Mouse (Mus musculus): ENCODE measurements at regions not wholly inside any gene's neighbourhood (a gene's known extent, or its start where the extent isn't known, plus 50 kb on each side); places are given as distances from the start of the nearest gene placed in this dataset.

DNA sequence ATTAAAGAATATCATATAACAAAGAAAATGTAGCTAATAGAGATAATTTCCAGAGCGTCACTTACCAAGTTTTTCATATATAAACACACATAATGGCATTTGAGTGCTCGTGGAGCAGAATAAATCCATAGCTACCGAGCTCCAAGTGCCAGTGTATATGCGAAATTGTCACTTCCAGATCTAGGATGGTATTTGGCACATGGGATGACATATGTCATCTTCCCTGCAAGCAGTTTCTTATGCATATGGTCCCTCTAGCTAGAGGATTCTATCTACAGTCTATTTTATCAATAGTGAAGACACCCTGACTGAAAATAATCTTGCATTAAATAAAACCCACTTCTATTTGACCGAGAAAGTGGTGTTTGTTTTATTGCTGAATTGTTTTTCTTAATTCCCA, 109.6 kb upstream of the Cdh6 start:
- 86% methylated on average over 5 of the region's 5 CpGs for WGBS

DNA sequence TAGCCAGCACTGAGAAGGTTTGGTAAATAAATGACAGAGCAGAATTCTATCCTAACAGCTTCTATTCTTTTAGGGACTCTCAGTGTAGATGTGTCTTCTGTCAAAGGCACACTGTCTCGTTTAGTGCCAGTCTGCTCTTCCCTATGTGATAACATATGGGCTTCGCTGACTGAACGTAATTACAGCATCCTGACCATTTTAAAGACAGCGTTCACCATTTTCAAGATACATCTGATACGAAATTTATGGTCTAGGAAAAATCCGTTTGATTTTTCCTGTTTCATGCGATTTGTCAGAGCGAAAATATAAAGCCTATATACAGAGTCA, 103.4 kb upstream of the Cdh6 start:
- Histone ChIP-seq H3K4me3 (no peak overlapping the region), H3K27ac (no peak overlapping the region), H3K4me1 (no peaks in the 10 kb centered on the region), H3K27me3 (ENCODE audit: low read depth, poor library complexity, severe bottlenecking) (no peaks in the 10 kb centered on the region), H3K9me3 (replicated peaks) (no peaks in the 10 kb centered on the region), H3K36me3 (no peaks in the 10 kb centered on the region)
- WGBS: 88% methylated on average over 8 of the region's 8 CpGs
- DNase-seq (ENCODE audit: low spot score): no peak

More for the DNA sequence above, 109.6 kb upstream of the Cdh6 start:
- Histone ChIP-seq H3K27me3 (ENCODE audit: low read depth, poor library complexity, severe bottlenecking) (no peaks in the 10 kb centered on the region), H3K9me3 (replicated peaks) (no peaks in the 10 kb centered on the region), H3K27ac (no peak overlapping the region), H3K4me1 (peaks cover 8% of the 10 kb centered on the region; the same call in 1 of the 2 replicates), H3K36me3 (no peaks in the 10 kb centered on the region), H3K4me3 (no peak overlapping the region)
- DNase-seq (ENCODE audit: low spot score): no peak

DNA sequence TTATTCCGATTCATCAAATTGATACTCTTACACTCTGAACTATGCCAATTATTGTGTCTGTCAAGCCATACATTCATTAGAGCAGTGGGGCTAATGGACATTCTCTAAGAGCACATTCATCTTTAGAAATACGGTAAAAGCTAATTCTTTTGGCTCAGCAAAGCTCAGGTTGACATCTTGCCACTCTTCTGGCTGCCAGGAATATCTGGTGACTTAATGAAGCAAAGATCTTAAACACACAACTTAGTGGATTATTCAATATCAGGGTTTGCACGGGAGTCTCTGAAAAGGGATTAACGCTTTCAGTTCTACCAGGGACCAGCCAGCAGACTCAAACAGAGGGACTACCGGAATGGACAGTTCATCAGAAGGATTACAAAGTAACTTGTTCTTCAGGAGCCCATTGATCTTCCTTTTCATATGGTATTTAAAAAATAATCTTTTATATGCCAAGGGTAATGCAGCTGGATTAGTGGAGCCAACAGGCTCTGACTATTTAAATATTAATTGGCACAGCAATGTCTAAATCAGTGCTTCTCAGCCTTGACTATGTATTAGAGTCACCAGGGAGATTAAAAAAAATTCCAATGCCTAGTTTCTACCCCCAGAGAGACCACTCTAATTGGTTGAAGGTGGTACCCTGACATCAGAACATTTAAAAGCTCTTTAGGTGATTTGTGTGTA, 102.9 kb upstream of the Cdh6 start:
- no peak overlapping the region for H3K27ac ChIP-seq
- WGBS: 86% methylated on average over 5 of the region's 5 CpGs

DNA sequence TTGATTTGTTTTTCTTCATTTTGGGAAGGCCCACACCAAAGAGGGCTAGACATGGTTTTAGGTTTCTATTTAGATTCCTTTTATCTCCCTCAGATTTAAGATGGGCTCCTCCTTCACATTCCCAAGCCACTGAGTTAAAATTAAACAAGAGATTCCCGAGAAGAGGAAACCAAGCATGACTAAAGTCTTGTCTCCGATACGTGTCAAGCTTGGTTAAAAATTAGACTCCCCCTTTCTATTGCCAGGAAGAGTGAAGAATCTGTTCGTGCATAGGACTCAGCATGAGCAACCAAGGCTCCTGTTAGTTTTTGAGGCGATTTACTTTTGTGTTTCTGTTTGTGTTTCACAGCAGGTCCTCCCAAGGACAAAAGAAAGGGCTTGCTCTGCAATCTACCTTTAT, 101.9 kb upstream of the Cdh6 start:
- no peak overlapping the region for H3K27ac ChIP-seq
- H3K4me3 ChIP-seq: no peak overlapping the region
- no peaks in the 10 kb centered on the region for H3K9me3 ChIP-seq (replicated peaks)
- no peaks in the 10 kb centered on the region for H3K4me1 ChIP-seq
- WGBS: 67% methylated on average over 5 of the region's 5 CpGs
- no peaks in the 10 kb centered on the region for H3K27me3 ChIP-seq (ENCODE audit: low read depth, poor library complexity, severe bottlenecking)
- no peak for DNase-seq (ENCODE audit: low spot score)
- no peaks in the 10 kb centered on the region for H3K36me3 ChIP-seq

More for the DNA sequence above, 102.9 kb upstream of the Cdh6 start:
- Histone ChIP-seq H3K4me1 (no peaks in the 10 kb centered on the region), H3K4me3 (no peak overlapping the region), H3K36me3 (no peaks in the 10 kb centered on the region), H3K9me3 (replicated peaks) (no peaks in the 10 kb centered on the region), H3K27me3 (ENCODE audit: low read depth, poor library complexity, severe bottlenecking) (no peaks in the 10 kb centered on the region)
- DNase-seq (ENCODE audit: low spot score): no peak

DNA sequence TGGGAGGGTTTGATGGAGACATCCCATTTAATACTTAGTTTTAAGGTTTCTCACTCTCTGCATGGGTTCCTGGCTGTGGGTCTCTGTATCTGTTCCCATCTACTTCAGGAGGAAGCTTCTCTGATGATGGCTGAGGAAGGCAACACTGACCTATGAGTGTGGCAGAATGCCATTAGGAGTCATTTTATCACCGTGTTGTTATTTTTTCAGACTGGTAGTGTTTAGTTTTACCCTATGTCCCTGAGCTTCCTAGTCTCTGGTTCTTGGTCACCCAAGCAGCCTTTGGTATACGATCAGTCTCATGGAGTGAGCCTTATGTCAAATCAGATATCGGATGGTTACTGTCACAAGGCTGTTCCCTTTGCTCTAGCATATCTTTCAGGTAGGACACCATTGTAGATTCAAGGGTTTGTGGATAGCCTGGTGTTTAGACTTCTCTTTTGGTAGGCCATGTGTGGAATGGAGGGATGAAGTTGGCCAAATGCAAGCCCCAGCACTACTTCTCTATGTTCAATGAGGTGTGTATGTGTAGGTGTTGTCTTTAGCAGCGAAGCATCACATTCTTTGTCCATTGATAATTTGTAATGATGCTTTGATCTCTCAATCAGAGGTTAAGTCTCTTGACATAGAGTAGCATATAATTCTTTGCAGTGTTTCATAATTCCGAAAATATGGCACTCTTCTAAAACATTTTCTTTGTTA, 101.0 kb upstream of the Cdh6 start:
- H3K27ac ChIP-seq: no peak overlapping the region
- H3K4me1 ChIP-seq: no peaks in the 10 kb centered on the region
- no peak for DNase-seq (ENCODE audit: low spot score)
- no peaks in the 10 kb centered on the region for H3K36me3 ChIP-seq
- H3K9me3 ChIP-seq (replicated peaks): no peaks in the 10 kb centered on the region
- no peaks in the 10 kb centered on the region for H3K27me3 ChIP-seq (ENCODE audit: low read depth, poor library complexity, severe bottlenecking)
- no peak overlapping the region for H3K4me3 ChIP-seq
- WGBS: 95% methylated on average over 5 of the region's 5 CpGs

DNA sequence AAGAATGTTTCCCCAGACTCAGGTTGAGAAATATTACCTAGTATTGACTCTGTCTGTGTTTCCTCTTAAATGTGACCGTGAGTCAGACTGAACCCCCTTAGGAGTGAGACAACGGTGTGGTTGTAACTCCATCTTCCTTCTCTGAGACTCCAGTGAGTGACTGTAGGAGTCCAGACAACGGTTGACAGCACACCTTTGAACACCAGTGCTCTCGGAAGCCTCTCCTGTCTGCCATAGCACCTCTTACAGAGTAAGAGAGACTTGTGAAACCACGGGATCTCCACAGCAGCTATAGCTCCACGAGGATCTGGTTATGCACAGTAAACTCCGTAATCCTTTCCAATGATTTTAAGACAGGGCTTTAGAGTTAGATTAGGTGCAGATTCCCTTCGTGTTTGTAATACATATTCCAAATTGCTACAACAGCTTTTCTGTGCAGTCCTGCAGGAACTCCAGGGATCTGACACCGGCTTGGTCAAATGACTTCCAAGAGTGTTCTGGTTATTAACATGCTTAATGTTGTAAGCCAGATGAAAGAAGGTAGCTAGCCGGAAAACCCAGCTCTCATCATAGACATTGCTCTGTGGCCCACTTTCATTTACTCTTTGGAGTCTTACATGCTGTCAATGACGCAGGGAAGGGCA, 72.7 kb upstream of the Cdh6 start:
- Histone ChIP-seq H3K36me3 (no peaks in the 10 kb centered on the region), H3K27ac (no peak overlapping the region), H3K27me3 (ENCODE audit: low read depth, poor library complexity, severe bottlenecking) (no peaks in the 10 kb centered on the region), H3K4me1 (0 out of 2 replicates have a peak, but pooled peaks cover 2% of the 10 kb centered on the region), H3K4me3 (no peak overlapping the region), H3K9me3 (replicated peaks) (no peaks in the 10 kb centered on the region)
- DNase-seq (ENCODE audit: low spot score): no peak
- 95% methylated on average over 11 of the region's 11 CpGs for WGBS

DNA sequence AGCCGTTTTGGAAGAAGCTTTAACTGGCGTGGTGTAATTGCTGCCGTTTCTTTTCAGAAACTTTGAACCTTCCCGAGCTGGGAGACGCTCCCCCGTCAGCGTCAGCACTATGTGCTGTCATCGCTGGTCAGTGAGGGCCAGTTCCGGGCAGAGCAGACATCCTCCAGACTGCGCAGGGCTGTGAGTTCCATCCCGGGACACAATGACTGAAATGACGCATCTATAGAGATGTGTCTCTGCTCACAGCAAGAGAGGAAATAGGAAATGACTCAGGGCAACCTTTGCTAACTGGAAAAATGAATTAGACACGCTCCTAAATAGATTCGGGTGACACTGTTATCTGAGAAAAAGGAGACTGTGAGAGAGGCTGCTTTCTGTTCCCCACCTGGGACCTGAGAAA, 70.8 kb upstream of the Cdh6 start:
- no peaks in the 10 kb centered on the region for H3K27me3 ChIP-seq (ENCODE audit: low read depth, poor library complexity, severe bottlenecking)
- 56% methylated on average over 14 of the region's 14 CpGs for WGBS
- 0 out of 2 replicates have a peak, but pooled peaks cover 3% of the 10 kb centered on the region for H3K4me1 ChIP-seq
- H3K27ac ChIP-seq: no peak overlapping the region
- H3K9me3 ChIP-seq (replicated peaks): no peaks in the 10 kb centered on the region
- DNase-seq (ENCODE audit: low spot score): no peak
- no peaks in the 10 kb centered on the region for H3K36me3 ChIP-seq
- no peak overlapping the region for H3K4me3 ChIP-seq

DNA sequence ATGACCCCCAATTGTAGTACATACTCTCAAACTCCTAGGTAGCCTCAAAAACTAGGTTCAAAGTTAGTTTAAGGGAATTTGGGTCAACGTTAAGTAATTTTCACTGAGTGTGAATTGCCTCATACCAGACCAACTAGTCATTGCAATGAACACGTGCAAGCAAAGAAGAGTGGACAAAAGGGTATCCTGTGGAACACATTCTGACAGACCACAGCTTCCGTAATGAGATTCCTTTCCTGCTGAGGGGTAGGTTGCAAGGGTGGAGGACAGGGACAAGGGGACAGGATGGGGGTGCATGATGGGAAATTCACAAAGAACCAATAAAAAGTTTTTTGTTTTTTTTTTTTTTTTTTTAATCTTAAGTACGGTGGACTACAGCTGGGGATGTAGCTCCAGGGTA, 70.1 kb upstream of the Cdh6 start:
- Histone ChIP-seq H3K27me3 (ENCODE audit: low read depth, poor library complexity, severe bottlenecking) (no peaks in the 10 kb centered on the region), H3K36me3 (no peaks in the 10 kb centered on the region), H3K4me3 (no peak overlapping the region), H3K27ac (no peak overlapping the region), H3K9me3 (replicated peaks) (no peaks in the 10 kb centered on the region), H3K4me1 (0 out of 2 replicates have a peak, but pooled peaks cover 3% of the 10 kb centered on the region)
- 83% methylated on average over 4 of the region's 4 CpGs for WGBS
- no peak for DNase-seq (ENCODE audit: low spot score)

DNA sequence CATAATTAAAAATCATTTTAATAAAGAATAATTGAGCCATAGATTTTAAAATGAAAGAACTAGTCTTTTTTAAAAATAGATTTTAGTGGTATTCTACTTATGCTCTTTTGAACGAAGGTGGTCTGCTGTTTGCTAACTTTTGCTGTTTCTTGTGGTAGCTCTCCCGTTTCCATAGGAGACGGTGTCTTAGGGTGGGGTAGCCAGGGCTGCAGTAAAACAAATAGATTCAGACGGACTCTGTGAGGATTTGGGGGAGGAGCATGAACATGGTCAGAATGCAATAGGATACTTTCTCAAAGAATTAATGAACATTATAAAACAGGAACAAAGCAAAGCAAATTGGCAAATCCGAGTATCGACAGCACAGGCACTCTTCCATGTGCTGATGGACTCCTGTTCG, 67.5 kb upstream of the Cdh6 start:
- no peak for DNase-seq (ENCODE audit: low spot score)
- Histone ChIP-seq H3K9me3 (replicated peaks) (no peaks in the 10 kb centered on the region), H3K27ac (no peak overlapping the region), H3K36me3 (no peaks in the 10 kb centered on the region), H3K4me3 (no peak overlapping the region), H3K27me3 (ENCODE audit: low read depth, poor library complexity, severe bottlenecking) (no peaks in the 10 kb centered on the region), H3K4me1 (0 out of 2 replicates have a peak, but pooled peaks cover 7% of the 10 kb centered on the region)
- 81% methylated on average over 7 of the region's 7 CpGs for WGBS

DNA sequence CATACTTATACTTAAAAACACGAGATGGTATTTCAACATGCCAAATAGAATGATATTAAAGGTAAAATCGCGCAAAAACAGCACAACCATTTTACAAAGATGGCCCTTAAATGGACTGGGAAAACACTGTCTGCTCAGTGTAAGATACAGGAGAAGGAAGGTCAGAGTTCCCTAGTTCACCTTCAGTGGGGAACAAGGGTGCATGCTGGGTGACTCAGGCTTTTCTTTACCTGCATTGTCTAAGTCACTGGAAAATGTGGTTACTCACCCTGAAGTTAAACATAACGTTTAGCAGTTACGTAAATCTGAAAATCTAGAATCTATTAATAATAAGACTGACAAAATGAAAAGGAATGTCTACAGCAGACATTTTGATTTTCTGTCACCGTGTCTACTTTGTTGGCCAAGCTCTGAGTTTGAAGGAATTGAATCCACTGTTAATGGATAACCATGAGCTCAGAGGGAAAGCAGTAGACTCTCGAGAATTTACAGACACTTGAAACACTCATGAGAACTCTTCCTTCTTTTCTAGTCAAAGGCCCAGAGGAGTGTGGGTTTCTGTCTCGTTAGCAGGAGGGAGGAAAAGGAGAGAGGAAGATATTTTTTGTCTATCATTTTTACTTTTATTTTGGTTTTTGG, 63.5 kb upstream of the Cdh6 start:
- WGBS: 85% methylated on average over 8 of the region's 8 CpGs
- H3K9me3 ChIP-seq (replicated peaks): no peaks in the 10 kb centered on the region
- H3K27ac ChIP-seq: no peak overlapping the region
- H3K36me3 ChIP-seq: no peaks in the 10 kb centered on the region
- 0 out of 2 replicates have a peak, but pooled peaks cover 7% of the 10 kb centered on the region for H3K4me1 ChIP-seq
- no peaks in the 10 kb centered on the region for H3K27me3 ChIP-seq (ENCODE audit: low read depth, poor library complexity, severe bottlenecking)
- no peak overlapping the region for H3K4me3 ChIP-seq
- no peak for DNase-seq (ENCODE audit: low spot score)

DNA sequence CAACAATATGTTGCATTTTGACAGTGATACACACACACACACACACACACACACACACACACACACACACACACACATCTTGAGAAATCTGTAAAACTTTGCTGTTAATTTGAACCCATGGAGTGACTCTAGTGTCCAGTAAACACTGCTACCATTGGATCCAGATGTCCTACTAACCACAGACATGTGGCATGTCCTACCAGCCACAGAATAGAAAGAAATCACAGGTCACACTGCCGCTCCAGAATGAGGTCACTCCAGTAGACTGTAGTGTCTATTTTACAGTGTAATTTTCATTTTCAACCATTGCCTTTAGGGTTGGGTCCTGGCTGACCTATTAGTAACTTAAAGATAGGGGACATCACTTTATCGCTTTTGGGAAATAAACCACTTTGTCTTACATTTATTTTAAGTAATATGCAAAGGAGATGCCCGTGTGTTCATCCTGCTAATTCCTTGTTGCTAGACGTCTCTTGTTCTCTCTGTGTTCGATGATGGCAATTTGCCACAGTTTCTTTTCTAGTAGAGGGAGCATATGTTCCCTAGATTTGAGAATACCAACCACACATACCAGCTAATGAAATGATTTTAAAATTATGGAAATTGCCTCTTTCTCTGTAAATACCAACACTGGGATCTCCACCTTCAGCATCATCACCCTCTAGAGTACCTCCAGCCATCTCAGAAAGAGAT, 59.2 kb upstream of the Cdh6 start:
- H3K4me3 ChIP-seq: no peak overlapping the region
- H3K36me3 ChIP-seq: no peaks in the 10 kb centered on the region
- H3K27me3 ChIP-seq (ENCODE audit: low read depth, poor library complexity, severe bottlenecking): no peaks in the 10 kb centered on the region
- H3K9me3 ChIP-seq (replicated peaks): no peaks in the 10 kb centered on the region
- WGBS: 85% methylated on average over 5 of the region's 5 CpGs
- DNase-seq (ENCODE audit: low spot score): no peak
- no peak overlapping the region for H3K27ac ChIP-seq
- peaks cover 7% of the 10 kb centered on the region; the same call in 1 of the 2 replicates for H3K4me1 ChIP-seq

DNA sequence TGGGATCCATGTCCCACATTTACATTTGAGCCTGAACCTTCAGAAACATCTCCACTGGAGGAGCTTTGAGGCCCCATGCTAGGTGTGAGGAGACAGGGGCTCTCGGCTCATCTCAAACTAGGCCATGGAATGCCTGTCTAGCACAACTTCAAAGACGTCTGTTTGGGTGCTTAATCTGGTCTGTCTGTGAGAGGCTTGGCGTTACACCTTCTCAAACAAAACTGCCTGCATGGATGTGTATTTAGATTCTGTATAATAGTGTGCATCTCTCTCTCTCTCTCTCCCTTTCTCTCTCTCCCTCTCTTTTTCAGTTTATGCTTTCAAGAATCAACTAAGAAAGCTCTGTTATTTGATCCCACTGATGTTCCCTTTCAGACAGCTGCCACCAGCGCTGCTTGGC, 58.1 kb upstream of the Cdh6 start:
- DNase-seq (ENCODE audit: low spot score): no peak
- H3K36me3 ChIP-seq: no peaks in the 10 kb centered on the region
- peaks cover 7% of the 10 kb centered on the region; the same call in 1 of the 2 replicates for H3K4me1 ChIP-seq
- H3K4me3 ChIP-seq: no peak overlapping the region
- 29% methylated on average over 4 of the region's 4 CpGs for WGBS
- H3K9me3 ChIP-seq (replicated peaks): no peaks in the 10 kb centered on the region
- H3K27ac ChIP-seq: no peak overlapping the region
- no peaks in the 10 kb centered on the region for H3K27me3 ChIP-seq (ENCODE audit: low read depth, poor library complexity, severe bottlenecking)
